Mouse (Mus musculus): ENCODE data around the gene Apod.
"Not testable (repeated sequence)": the region's sequence is repeated elsewhere in the genome, so short reads cannot be mapped to it uniquely, and the experiment has no call there.

Gene Apod

DNA sequence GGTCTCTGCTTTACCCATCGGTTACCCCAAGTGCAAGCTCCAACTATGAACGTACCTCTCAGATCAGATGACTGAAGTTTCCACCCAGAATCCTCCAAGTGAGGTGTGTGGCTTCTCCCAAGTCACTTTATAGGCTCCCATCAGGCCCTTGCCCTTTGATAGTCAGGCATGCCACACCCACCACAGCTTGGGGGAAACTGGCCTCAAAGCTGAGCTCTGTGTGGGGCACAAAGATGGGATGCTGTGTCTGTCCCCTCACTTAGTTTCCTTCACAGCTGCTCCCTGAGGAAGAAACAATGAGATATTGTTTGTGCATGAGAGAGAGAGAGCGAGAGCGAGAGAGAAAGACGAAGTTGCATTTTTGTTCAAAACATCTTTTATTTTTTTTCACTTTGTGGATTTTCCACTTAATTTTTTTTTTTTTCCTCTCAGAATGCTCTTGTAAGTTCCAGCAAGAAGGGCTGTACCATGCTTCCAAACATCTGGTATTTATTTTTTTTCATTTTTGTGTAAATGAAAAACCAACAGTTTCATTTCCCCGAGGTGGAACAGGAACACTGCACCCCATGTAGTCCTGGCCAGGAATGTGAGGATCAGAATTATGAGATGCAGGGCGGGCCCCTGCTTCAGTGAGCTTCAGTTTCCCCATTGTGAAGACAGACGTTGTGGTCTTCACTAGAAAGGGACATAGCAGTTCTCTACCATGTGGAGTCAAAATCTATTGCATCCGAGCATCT, at the start of gene Apod:
Apod (minus strand) TSS at position 312 of the 737 bp plus-strand sequence.
- DNase-seq (ENCODE audit: low read depth, low spot score), result no peak

DNA sequence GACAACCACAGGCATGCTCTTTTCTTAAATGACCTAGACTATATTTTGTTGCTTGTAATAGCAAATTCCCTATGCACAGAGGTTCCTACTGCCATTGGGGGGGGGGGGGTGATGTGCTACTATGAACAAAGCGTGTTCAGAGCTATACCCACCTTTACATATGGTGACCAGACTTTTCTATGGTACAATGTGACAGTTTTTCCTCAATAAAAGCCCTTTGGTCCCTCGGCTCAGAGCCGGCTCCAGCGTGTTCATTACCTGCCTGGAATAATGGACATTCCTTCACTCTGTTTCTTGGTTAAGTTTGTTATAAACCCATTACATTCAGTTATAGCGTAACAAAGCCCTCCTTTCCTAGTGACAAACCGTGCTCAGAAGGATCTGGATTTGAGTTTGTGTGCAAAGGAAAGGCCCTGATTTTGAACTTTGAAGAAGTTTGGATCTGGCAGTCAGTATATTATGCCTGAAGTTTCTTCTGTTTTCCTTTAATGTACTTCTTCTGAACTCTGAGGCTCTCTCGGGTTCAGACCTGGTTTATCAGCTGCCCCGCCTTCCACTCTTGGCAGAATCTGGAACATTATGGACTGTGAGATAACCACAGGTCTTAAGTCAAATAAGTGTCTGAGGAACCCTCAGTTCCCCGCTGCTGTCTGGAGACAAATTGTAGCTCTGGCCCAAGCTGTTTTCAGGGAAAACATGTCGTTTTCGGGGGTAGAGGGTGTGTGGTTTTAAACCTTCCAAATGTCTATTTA, 49.3 kb upstream of the Apod start:
- no peak for DNase-seq (ENCODE audit: low read depth, low spot score)

DNA sequence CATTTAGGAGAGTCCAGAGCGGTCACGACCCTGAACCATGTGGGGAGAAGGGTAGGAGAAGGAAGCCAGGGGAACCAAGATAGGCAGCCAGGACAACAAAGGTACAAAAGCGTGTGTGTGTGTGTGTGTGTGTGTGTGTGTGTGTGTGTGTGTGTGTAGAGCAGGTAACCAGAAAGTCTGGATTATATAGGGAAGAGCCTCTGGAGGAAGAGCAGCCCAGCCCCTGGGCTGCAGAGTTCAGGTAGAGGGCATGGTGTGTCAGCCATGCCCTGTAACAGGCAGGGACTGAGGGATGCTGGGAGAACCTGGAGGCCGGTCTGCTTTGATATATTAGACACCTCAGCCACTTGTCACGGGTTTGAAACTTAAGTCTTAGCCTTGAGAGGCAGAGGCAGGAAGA, 44.9 kb upstream of the Apod start:
- no peak for DNase-seq (ENCODE audit: low read depth, low spot score)

DNA sequence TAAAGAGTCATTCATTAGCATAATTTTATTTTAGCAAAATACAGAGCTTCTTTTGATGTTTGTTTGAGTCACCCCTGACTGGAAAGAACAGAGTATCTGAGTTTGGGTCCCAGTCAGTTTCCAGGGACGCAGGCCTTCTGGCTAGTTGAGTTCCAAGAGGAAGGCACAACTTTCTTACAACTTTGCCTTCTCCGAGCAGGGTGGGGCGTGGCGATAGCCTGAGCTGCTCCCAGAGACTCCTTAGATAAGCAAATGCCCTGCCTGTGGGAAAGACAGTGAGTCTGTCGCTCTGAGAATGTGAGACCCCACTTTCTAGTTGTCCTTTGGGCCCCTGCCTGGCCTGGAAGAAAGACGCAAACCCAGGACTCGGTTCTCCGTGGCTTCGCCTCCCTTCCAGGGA, 44.4 kb upstream of the Apod start:
- no peak for DNase-seq (ENCODE audit: low read depth, low spot score)

DNA sequence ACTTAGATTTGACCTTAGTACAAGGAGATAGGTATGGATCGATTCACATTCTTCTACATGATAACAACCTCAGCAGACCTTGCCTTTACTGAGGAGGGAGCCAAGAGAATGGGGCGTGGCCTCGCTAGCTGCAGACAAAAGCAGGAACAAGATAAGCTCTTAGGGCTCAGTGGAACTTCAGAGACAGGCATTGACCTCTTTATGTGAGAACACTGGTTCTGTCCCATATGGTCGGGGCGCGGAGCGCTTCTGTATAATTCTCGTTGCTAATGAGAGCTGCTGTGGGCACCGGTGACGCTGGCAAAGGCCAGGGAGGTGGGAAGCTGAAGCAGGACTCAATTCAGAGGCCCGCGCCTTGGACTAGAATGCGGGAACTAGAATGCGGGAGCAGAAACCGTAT, 44.0 kb upstream of the Apod start:
- no peak for DNase-seq (ENCODE audit: low read depth, low spot score)

DNA sequence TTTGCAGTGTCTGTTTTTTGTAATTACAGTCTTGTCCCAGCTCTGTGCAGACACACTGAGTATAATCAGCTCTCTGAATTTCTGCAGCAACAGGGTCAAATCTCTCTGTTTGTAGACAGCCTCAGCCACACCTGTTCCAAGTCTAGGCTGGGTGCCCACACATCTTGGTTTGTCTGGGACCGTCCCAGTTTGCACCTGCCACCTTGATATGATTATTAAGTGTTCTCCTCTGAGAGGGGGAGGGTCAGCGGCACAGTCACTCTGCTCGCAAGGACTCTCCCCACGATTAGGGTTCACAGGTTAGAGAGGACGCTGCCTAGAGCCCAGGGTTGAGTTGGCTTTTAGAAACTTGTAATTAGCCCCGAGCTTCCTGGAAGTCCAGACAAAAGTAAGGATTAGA, 41.3 kb upstream of the Apod start:
- peak; percentile 30 for DNase-seq (ENCODE audit: low read depth, low spot score)

DNA sequence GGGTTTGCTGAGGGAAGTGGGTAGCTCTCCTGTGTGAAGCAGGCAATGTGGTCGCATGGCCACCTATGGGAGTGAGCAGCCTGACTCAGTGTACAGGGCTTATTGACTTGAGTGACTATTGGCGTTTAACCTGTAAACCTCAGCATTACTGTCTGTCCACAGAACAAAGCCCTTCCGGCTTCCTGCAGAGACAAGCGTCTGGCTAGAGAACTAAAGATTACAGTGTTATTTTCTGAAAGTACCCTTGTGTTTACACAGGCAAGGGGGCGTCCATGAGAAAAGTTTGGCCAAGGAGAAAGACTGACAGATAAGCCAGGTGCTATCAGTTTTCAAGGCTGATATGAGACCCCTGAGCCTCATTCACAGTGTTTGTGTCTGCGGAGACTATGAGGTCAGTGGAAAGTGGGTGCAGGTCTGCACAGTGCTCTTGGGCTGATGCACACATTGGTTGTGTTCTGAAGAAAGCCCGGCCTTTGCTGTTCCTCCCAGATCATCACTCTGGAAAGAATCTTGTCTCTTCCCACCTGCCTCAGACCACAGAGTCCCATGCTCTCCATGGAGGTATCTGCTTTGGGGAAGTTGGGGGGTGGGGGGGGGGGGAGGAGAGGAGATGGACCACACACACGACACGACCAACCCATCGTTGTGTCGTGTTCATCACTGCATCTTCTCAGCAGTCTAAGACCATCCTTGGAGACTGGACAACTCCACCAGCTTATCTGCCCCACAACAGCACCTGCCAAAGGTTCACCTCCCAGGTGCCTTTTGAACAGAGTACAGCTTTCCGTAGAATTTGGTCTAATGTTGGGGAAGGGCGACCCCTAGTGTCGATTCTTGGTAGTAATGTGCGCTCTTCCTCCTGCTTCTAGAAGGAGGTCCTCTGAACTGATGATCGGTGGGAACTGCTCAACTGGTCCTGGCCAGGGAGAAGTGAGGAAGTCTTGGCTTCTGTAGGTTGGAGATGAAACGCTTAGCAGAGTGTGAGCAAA, 40.0 kb upstream of the Apod start:
- peak; percentile 81 for DNase-seq (ENCODE audit: low read depth, low spot score)

DNA sequence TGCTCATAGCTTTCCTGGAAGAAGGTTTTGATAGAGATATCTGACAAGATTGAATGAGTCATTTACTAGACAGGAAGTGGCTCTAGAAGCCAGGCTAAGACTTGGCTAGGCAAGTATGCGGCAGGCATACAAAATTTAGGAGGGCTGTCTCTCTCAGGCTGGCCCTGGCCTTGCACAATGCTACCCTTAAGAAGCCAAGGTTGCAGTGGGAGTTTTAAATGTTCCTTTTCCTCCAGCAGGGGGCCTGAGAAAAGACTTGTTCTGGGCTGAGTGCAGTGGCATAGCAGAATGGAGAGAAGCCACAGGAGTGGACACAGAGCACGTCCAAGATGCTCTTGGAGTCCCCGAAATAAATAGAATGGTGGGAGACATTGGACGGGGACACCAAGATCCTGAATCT, 38.4 kb upstream of the Apod start:
- DNase-seq (ENCODE audit: low read depth, low spot score), result peak; percentile 47

DNA sequence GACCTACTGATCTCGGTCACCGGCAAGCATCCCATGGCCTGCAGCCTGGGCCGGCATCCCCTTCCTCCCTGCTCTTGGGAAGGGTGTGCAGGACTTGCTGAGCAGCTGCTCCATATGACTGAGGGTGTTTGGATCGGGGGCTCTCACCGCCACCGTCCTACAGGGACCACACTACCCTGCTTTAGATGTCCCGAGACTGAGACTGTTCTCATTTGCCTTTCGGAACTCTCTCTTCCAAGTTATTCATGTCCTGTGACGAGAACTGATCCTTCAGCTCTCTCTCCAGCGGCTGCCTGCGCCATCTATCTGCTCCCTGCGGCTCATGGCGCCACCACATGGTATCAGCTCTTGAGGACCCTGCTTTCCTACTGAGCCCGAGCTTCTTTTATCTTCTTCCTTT, 33.0 kb upstream of the Apod start:
- DNase-seq (ENCODE audit: low read depth, low spot score), result no peak

DNA sequence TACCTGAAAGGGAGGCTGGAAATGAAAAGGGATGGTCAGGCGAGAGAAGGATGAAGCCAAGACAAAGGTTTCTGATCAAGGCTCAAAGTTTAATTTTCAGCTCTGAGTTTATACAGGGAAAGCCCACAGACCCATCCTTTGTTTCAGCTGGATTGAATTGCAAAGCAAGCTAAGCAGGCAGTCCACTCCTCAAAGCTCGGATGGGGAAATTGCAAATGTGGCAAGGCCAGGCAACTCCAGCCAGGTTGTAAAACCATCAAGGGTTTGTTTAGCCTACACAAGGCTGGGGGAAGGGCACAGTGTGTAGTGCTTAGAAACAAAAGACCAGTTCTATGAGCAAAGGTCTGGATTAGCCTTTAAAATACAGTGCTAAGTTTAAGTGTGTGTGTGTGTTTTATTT, 28.4 kb upstream of the Apod start:
- no peak for DNase-seq (ENCODE audit: low read depth, low spot score)

DNA sequence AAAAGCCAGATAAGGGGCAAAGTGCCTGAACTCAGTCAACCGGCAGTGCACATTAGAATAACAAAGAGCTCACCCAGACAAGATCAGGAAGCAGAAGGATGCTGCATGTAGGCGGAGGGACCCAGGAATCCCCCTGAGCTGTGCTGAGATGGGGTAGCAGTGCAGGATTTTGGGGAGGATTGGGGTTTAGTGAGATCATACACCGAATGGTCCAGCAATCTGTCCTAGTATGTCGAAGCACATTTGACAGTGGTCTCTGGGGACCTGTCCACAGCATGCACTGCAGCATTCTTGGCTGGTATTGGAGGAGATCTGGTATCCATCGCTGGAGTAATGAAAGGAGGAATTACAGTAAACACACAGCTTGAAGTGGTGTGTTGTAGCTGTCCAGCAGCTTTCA, 27.9 kb upstream of the Apod start:
- DNase-seq (ENCODE audit: low read depth, low spot score), result no peak

DNA sequence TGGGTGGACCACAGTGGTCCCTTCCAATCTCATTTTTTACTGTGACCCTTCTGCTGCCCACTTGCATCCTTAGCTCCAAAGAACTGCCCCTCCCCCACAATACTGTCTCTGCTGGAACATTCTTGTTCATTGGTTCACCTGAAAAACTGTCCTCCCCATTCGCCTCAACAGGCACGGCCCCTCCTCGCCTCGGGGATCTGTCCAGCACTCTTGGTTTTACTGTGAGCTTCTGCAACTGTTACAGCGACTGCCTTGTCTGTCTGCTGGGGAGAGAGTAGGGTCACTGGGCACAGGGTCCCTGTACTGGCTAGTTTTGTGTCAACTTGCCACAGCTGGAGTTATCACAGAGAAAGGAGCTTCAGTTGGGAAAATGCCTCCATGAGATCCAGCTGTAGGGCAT, 24.7 kb upstream of the Apod start:
- no peak for DNase-seq (ENCODE audit: low read depth, low spot score)

DNA sequence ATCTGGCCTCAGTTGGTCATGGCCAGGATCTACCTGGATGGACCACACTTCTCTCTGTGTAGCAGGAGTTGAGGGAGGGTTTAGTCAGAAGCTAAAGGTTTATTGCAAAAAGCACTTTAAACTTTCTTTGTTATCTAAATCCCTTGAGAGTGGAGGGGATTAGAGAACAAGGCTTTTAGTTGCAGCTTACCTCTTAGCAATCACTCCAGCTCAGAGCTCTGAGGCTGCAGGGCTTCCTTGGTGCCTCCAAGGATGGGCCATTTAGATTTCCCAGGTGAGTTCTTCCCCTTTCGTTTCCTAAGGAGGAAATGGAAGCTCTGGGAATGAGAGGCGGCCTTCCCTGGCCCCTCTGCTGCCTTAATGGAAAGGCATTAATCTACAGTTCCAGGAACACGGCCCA, 23.3 kb upstream of the Apod start:
- DNase-seq (ENCODE audit: low read depth, low spot score), result no peak

DNA sequence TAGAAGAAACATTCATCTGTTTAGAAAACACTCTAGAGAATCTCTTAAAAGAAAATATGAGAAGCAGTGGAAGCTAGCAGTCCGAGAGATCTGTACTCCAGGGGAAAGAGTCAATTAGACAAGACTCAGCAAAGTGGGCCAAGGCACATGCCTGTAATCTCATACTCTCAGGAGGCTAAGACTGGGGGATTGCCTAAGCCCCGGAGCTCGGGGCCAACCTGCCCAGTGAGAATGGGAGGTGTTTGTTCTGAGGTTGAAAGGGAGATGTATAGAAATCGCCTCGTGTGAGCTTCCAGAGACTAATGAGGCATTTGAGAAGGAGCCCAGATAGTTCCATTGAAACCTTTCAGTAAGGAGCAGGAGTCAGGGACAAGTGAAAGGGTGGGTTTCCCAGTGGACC, 20.2 kb upstream of the Apod start:
- no peak for DNase-seq (ENCODE audit: low read depth, low spot score)

DNA sequence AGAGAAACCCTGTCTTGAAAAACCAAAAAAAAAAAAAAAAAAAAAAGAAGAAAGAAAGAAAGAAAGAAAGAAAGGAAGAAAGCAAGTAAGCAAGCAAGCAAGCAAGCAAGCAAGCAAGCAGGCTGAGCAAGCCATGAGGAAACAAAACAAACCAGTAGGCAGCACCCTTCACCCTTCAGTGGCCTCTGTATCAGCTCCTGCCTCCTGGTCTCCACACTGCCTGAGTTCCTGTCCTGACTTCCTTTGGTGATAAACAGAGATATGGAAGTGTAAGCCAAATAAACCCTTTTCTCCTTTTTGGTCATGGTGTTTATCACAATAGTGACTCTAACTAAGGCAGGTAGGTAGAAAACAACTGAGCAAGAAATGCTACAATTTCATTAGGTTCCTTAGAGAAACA, 18.0 kb upstream of the Apod start:
- no peak for DNase-seq (ENCODE audit: low read depth, low spot score)

DNA sequence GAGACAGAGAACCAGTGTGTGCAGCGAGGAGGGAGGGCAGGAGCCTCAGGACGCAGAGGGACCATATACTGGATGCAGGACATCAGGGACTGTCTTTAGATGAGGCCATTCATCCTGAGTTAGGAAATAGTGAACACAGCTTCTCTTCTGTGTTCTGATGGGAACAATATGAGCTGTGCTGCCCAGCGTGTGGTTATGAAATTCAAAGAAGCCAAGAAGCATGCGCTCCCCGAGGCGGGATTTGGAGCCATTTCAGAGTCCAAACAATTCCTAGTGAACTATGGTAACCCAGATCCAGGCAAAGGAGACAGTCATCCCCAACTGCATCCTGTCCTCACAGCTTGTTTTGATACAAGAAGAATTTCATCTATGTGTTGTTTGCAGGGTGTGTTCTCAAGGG, 16.4 kb upstream of the Apod start:
- not testable (repeated sequence) for DNase-seq (ENCODE audit: low read depth, low spot score)

DNA sequence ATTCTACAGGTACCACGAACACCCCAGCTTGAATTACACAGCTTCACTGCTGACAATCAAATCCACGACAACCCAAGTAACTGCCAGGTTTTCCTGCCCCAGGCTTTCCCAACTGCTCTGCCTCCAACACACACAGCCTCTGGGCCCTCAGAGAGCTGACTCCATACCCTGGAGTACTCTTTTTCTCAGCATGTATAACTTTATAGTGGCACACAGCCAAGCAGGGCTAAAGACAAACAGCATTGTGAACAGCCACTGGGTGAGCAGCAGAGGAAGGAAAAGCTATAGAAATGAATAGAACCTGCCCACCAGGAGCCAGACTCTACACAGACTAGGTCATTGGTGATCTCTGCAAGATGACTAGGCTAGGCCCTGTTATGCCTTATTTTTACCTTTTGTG, 15.1 kb upstream of the Apod start:
- no peak for DNase-seq (ENCODE audit: low read depth, low spot score)

DNA sequence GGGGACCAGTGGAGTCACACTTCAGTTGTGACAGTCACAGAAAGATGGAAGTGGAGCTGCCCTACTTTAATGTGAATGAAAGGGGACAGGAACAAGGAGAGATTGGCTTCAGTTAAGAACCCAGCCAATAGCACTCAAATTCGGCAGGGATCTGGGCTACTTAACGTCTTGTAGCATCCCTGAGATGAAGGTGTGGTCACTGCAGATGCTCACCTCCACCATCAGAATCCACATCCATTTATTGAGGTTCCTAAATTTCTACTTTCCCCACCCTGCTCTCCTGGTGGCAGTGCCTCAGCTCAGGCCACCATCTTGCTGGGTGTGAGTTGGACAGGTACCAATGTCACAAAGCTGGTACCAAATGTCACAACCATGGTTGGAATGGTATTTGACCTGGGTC, 13.3 kb upstream of the Apod start:
- no peak for DNase-seq (ENCODE audit: low read depth, low spot score)

DNA sequence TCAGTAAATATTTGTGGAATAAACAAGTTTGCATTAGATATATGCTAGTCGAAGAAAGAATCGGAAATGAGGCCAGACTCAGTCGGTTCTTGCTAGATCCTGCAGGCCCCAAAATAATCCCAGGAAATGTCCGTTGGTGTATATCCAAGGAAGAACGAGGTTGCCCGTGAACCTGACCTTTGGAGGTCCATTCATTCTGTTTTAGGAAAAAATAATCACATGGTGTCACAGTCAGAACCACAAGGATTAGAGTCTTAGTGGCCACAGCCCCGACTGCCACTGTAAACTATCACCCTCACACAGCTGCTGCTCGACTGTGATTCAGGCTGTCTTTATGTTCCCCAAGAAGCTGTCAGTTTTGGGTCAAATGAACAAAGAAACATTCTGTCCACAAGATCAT, 12.8 kb upstream of the Apod start:
- no peak for DNase-seq (ENCODE audit: low read depth, low spot score)

DNA sequence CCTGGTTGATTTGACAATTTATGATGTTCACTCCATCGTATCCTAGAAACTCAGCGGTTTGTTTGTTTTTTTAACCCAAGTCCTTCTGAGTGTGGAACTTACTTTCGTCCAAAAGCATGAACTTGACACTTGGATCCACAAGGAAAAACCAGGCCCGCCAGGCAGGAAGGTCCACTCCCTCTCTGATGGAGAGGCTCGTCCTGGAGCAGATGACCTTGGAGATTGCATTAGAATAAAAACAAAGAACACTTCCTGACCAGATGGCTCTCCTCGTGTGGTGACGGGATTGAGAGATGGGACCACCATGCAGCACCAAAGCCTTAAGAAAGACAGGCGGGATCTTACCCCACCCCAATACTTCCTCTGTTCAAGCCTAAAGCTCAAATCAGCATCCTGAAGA, 12.1 kb upstream of the Apod start:
- no peak for DNase-seq (ENCODE audit: low read depth, low spot score)

DNA sequence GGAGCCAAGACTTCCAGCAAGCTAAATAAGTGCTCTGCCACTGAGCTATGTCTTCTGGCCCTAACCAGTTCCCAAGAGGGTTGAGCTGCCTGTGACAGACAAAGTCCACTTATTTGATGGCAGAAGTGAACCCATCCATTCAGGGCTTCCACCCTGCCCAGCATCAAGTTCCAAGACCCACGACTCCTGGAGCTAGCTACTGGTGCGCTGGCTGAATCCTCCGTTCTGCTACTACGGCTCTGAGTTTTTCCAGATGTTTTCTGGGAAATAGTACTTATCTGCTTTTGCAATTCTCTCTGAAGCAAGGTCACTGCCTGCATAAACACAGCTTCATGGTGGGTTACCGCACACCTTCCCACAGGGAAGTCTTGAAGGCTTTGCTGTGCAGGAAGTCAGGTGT, 11.4 kb upstream of the Apod start:
- no peak for DNase-seq (ENCODE audit: low read depth, low spot score)

DNA sequence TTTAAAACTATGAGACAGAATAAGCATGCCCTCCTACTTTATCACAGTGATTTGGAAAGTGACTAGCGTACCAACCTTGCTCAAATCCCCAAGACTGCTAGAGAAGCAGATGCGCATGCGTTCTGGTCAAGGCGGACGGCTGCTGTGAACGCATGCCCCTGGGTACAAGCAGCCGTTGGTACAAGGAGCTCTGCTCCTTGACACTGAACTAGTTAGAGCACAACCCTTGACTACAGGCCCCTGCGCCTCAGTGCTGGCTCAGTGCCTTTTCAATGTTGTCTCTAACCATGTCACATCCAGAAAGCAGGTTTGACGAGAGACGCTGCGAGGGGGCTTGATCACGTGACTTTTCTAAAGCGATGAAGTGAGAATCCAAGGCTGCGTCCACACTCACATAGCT, 10.5 kb upstream of the Apod start:
- no peak for DNase-seq (ENCODE audit: low read depth, low spot score)

Measured in A20 (cell line).